Mouse (Mus musculus): Measurements from ENCODE around the gene Ccp110. TPM values are rescaled to one million over a fixed set of nuclear protein-coding genes. Genes with fewer than 3 reads are reported as not detected.

Gene Ccp110
- polyA plus RNA-seq, 1 experiment = 72.8 TPM

GRCm38 (mm10) chr7:118747891-118748672, 35.7 kb downstream of the Ccp110 start:
- H3K27me3 ChIP-seq (ENCODE audit: control insufficient read depth, insufficient read depth, low read length) = no peaks in the 10 kb centered on the region
- TF ChIP-seq POLR2A (IDR thresholded peaks at IDR 0.05; ENCODE audit: borderline replicate concordance, insufficient read depth, low read length) = no peak
- TF ChIP-seq CTCF (IDR thresholded peaks at IDR 0.05; ENCODE audit: borderline replicate concordance, insufficient read depth, low read depth, low read length) = no peak
- WGBS = 77% methylated on average over 12 of the region's 12 CpGs
- no peak overlapping the region for H3K4me3 ChIP-seq (replicated peaks; ENCODE audit: insufficient read depth, low read depth, low read length)
- H3K4me1 ChIP-seq (ENCODE audit: control insufficient read depth, insufficient read depth, low read length) = no peaks in the 10 kb centered on the region; the same call in 1 of the 2 replicates
- no peak for DNase-seq
- H3K27ac ChIP-seq (ENCODE audit: insufficient read depth, low read length) = 0 out of 2 replicates have a peak overlapping the region, but pooled peaks have one; percentile 27

DNA sequence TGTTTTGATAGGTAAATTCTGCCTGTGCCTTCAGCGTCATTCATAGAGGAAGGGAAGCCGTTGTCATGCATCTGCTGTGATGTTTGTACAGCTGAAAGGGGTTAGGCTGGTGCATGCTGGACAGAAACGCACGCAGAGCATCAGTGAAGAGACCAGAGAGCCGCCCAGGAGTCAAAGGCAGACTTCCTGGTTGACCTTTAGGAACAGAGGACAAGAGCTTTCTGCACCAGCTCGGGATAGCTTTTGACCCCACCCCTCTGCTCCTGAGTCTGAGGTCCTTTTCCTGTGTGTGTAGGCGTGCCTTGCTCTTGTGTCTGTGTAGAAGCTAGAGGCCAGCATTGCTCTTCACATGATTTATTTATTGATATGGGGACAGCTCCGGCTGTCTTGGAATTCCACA, 37.4 kb downstream of the Ccp110 start:
- H3K4me3 ChIP-seq (replicated peaks; ENCODE audit: insufficient read depth, low read depth, low read length) = no peak overlapping the region
- DNase-seq = no peak
- 92% methylated on average over 8 of the region's 8 CpGs for WGBS
- H3K4me1 ChIP-seq (ENCODE audit: control insufficient read depth, insufficient read depth, low read length) = no peaks in the 10 kb centered on the region; the same call in 1 of the 2 replicates
- no peak for TF ChIP-seq POLR2A (IDR thresholded peaks at IDR 0.05; ENCODE audit: borderline replicate concordance, insufficient read depth, low read length)
- no peak for TF ChIP-seq CTCF (IDR thresholded peaks at IDR 0.05; ENCODE audit: borderline replicate concordance, insufficient read depth, low read depth, low read length)
- no peaks in the 10 kb centered on the region for H3K27me3 ChIP-seq (ENCODE audit: control insufficient read depth, insufficient read depth, low read length)
- no peak overlapping the region for H3K27ac ChIP-seq (ENCODE audit: insufficient read depth, low read length)

GRCm38 (mm10) chr7:118751625-118752024, 39.3 kb downstream of the Ccp110 start:
- 87% methylated on average over 7 of the region's 7 CpGs for WGBS
- Histone ChIP-seq H3K27ac (ENCODE audit: insufficient read depth, low read length) (no peak overlapping the region), H3K4me3 (replicated peaks; ENCODE audit: insufficient read depth, low read depth, low read length) (no peak overlapping the region), H3K4me1 (ENCODE audit: control insufficient read depth, insufficient read depth, low read length) (no peaks in the 10 kb centered on the region; the same call in 1 of the 2 replicates), H3K27me3 (ENCODE audit: control insufficient read depth, insufficient read depth, low read length) (no peaks in the 10 kb centered on the region)
- no peak for DNase-seq
- TF ChIP-seq CTCF (IDR thresholded peaks at IDR 0.05; ENCODE audit: borderline replicate concordance, insufficient read depth, low read depth, low read length) = no peak
- TF ChIP-seq POLR2A (IDR thresholded peaks at IDR 0.05; ENCODE audit: borderline replicate concordance, insufficient read depth, low read length) = no peak

GRCm38 (mm10) chr7:118755756-118756155, 43.4 kb downstream of the Ccp110 start:
- 87% methylated on average over 7 of the region's 7 CpGs for WGBS
- TF ChIP-seq CTCF (IDR thresholded peaks at IDR 0.05; ENCODE audit: borderline replicate concordance, insufficient read depth, low read depth, low read length) (no peak), POLR2A (IDR thresholded peaks at IDR 0.05; ENCODE audit: borderline replicate concordance, insufficient read depth, low read length) (no peak)

GRCm38 (mm10) chr7:118756490-118757265, 44.3 kb downstream of the Ccp110 start:
- 95% methylated on average over 24 of the region's 24 CpGs for WGBS
- Histone ChIP-seq H3K4me3 (replicated peaks; ENCODE audit: insufficient read depth, low read depth, low read length) (no peak overlapping the region), H3K4me1 (ENCODE audit: control insufficient read depth, insufficient read depth, low read length) (no peaks in the 10 kb centered on the region), H3K27me3 (ENCODE audit: control insufficient read depth, insufficient read depth, low read length) (no peaks in the 10 kb centered on the region), H3K27ac (ENCODE audit: insufficient read depth, low read length) (no peak overlapping the region)
- DNase-seq = no peak
- TF ChIP-seq CTCF (IDR thresholded peaks at IDR 0.05; ENCODE audit: borderline replicate concordance, insufficient read depth, low read depth, low read length) (no peak), POLR2A (IDR thresholded peaks at IDR 0.05; ENCODE audit: borderline replicate concordance, insufficient read depth, low read length) (no peak)

More at GRCm38 (mm10) chr7:118755756-118756155, 43.4 kb downstream of the Ccp110 start:
- no peak overlapping the region for H3K4me3 ChIP-seq (replicated peaks; ENCODE audit: insufficient read depth, low read depth, low read length)
- no peaks in the 10 kb centered on the region for H3K27me3 ChIP-seq (ENCODE audit: control insufficient read depth, insufficient read depth, low read length)
- H3K4me1 ChIP-seq (ENCODE audit: control insufficient read depth, insufficient read depth, low read length) = no peaks in the 10 kb centered on the region
- DNase-seq = no peak
- no peak overlapping the region for H3K27ac ChIP-seq (ENCODE audit: insufficient read depth, low read length)

- no peaks in the 10 kb centered on the region for H3K4me1 ChIP-seq (ENCODE audit: control insufficient read depth, insufficient read depth, low read length)
- 58% methylated on average over 4 of the region's 4 CpGs for WGBS
- no peak for DNase-seq
- H3K27me3 ChIP-seq (ENCODE audit: control insufficient read depth, insufficient read depth, low read length) = no peaks in the 10 kb centered on the region
- H3K27ac ChIP-seq (ENCODE audit: insufficient read depth, low read length) = no peak overlapping the region
- H3K4me3 ChIP-seq (replicated peaks; ENCODE audit: insufficient read depth, low read depth, low read length) = no peak overlapping the region
- TF ChIP-seq CTCF (IDR thresholded peaks at IDR 0.05; ENCODE audit: borderline replicate concordance, insufficient read depth, low read depth, low read length) (no peak), POLR2A (IDR thresholded peaks at IDR 0.05; ENCODE audit: borderline replicate concordance, insufficient read depth, low read length) (no peak)
These were observed 46.0 kb downstream of the Ccp110 start for GRCm38 (mm10) chr7:118758369-118758768.

DNA sequence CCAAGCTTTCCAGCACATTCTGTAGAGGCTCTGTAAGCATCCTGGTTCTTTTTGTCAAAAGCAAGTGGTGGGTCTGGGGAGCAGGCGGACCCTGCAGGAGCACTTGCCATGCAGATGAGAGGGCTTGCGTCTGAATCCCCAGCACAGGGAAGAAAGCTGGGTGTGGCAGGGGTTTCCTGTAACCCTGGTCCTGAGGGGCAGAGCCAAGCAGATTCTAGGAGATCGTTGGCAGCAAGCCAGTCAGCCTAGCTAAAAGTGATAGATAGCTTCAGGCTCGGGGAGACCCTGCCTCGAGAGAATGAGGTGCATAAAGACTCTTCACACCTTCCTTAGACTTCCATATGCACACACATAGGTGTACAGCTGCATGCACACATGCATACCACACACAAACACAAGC, 47.0 kb downstream of the Ccp110 start:
- 54% methylated on average over 5 of the region's 5 CpGs for WGBS
- H3K4me3 ChIP-seq (replicated peaks; ENCODE audit: insufficient read depth, low read depth, low read length) = no peak overlapping the region

More for the DNA sequence above, 47.0 kb downstream of the Ccp110 start:
- no peak overlapping the region for H3K27ac ChIP-seq (ENCODE audit: insufficient read depth, low read length)
- TF ChIP-seq POLR2A (IDR thresholded peaks at IDR 0.05; ENCODE audit: borderline replicate concordance, insufficient read depth, low read length) (no peak), CTCF (IDR thresholded peaks at IDR 0.05; ENCODE audit: borderline replicate concordance, insufficient read depth, low read depth, low read length) (no peak)
- H3K27me3 ChIP-seq (ENCODE audit: control insufficient read depth, insufficient read depth, low read length) = no peaks in the 10 kb centered on the region
- no peak for DNase-seq
- no peaks in the 10 kb centered on the region for H3K4me1 ChIP-seq (ENCODE audit: control insufficient read depth, insufficient read depth, low read length)

Data from cerebellum, adult 2 months (tissue).